Mouse (Mus musculus) spleen, adult 2 months (tissue): Measurements from ENCODE around the gene Ivns1abp.

ENCODE experiments used
- CTCF ChIP-seq: fragments of 200-500 bp; IDR thresholded peaks from 2 replicates; pipeline ENCODE4 v1.5.1; 2011; ENCODE audit warnings: mild to moderate bottlenecking, inconsistent platforms; ENCODE audit not compliant: insufficient read depth, insufficient read length, insufficient replicate concordance; ENCODE audit errors: extremely low read depth
- POLR2A ChIP-seq: fragments of 200-500 bp; IDR thresholded peaks from 2 replicates; pipeline ENCODE4 v1.6.1; 2011; ENCODE audit warnings: low read depth, low read length, inconsistent platforms

DNA sequence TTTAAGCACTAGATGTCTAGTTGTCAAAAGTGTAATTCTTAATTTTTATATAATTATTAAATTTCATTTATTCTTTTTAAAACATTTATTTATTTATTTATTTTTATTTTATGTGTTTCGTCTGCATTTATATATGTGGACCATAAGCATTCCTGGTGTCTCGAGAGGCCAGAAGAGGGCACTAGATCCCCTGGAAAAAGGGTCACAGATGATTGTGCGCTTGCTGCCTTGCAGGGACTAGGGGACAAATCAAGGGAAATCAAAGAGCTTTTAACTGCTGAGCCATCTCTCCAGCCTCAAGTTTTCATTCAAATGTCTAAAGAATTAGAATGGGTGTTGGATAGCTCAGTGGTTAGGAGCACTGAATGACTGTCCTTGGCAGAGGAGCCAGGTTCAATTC lies 33.1 kb downstream of the Ivns1abp start:
- TF ChIP-seq CTCF (no peak), POLR2A (no peak)
